Mouse (Mus musculus) neural tube, embryonic 15.5 days (tissue): ENCODE measurements around the gene Gm4846. TPM values are rescaled to one million over a fixed set of nuclear protein-coding genes. Genes with fewer than 3 reads are reported as not detected.

Source experiments
- polyA plus RNA-seq: library from polyadenylated mRNA; unstranded; fragments of >200 nt; fragmentation: Nextera tagmentation; extraction: Ambion mirVana; gene quantifications from 2 replicates; pipeline ENCODE4 v1.2.1, GENCODE M21; 2015

Gm4846 gene
- polyA plus RNA-seq, 1 experiment from 2014 or later, result not detected

Other genes with a start within 250 kb of the Gm4846 start
- gene Ildr2, start 243.4 kb downstream of the Gm4846 start, polyA plus RNA-seq, result 2.8 and 3.0 TPM in 2 replicates
- 69.3 and 72.4 TPM in 2 replicates for gene Tada1, start 118.5 kb downstream of the Gm4846 start, polyA plus RNA-seq
- gene Pogk, start 87.7 kb downstream of the Gm4846 start, polyA plus RNA-seq, result 26.3 and 27.6 TPM in 2 replicates
- not detected in 2 replicates for gene Gm4847, start 150.1 kb upstream of the Gm4846 start, polyA plus RNA-seq
- not detected in 2 replicates for gene Fmo9, start 184.3 kb upstream of the Gm4846 start, polyA plus RNA-seq